Mouse (Mus musculus) midbrain, postnatal 0 days (tissue): ENCODE results near the gene Olfr1411. TPM values are rescaled to one million over a fixed set of nuclear protein-coding genes. Genes with fewer than 3 reads are reported as not detected.

Experiments
- ATAC-seq: fragments of 200-750 bp; cut with Nextera tagmentation; 2 replicates; pipeline ENCODE4 v1.8.0; 2017; ENCODE audit warnings: moderate number of reproducible peaks, mild to moderate bottlenecking, moderate TSS enrichment, moderate library complexity; ENCODE audit not compliant: low FRiP score
- DNase-seq: peaks from one replicate; pipeline ENCODE4 v3.0.0-alpha.2; 2015; ENCODE audit warnings: low spot score
- H3K27ac ChIP-seq: fragments of 300-500 bp; sonication (generic); 2 replicates; pipeline ENCODE4 v1.5.1; 2014; ENCODE audit warnings: low read depth, mild to moderate bottlenecking, low read length, mixed read lengths
- H3K27me3 ChIP-seq: fragments of 300-500 bp; sonication (generic); 2 replicates; pipeline ENCODE4 v1.6.1; 2014; ENCODE audit warnings: low read length, control low read depth, mixed read lengths; ENCODE audit not compliant: insufficient read depth
- H3K36me3 ChIP-seq: fragments of 300-500 bp; sonication (generic); 2 replicates; pipeline ENCODE4 v1.6.1; 2014; ENCODE audit warnings: low read length, control low read depth, mixed read lengths; ENCODE audit not compliant: insufficient read depth
- H3K4me1 ChIP-seq: fragments of 300-500 bp; sonication (generic); 2 replicates; pipeline ENCODE4 v1.6.1; 2014; ENCODE audit warnings: mild to moderate bottlenecking, control low read depth, antibody characterized with exemption, low read length, mixed read lengths; ENCODE audit not compliant: insufficient read depth
- H3K4me2 ChIP-seq: fragments of 300-500 bp; sonication (generic); 2 replicates; pipeline ENCODE4 v1.6.1; 2014; ENCODE audit warnings: low read depth, mild to moderate bottlenecking, low read length, mixed read lengths; ENCODE audit not compliant: poor library complexity, severe bottlenecking
- H3K4me3 ChIP-seq: fragments of 300-500 bp; sonication (generic); 2 replicates; pipeline ENCODE4 v1.5.1; 2014; ENCODE audit warnings: low read depth, mild to moderate bottlenecking, low read length, moderate library complexity
- H3K9ac ChIP-seq: fragments of 300-500 bp; sonication (generic); replicated peaks from 2 replicates; pipeline ENCODE4 v1.6.1; 2014; ENCODE audit warnings: mild to moderate bottlenecking, low read length, moderate library complexity, mixed read lengths; ENCODE audit not compliant: poor library complexity, severe bottlenecking
- H3K9me3 ChIP-seq: fragments of 300-500 bp; sonication (generic); 2 replicates; pipeline ENCODE4 v1.6.1; 2016; ENCODE audit warnings: low read length, control low read depth
- CTCF ChIP-seq: IDR thresholded peaks from 2 replicates; pipeline ENCODE4 v1.5.1; 2016; ENCODE audit warnings: antibody characterized with exemption, mild to moderate bottlenecking
- WGBS: fragments of 180-500 bp; shearing (Covaris S2); extraction: QIAGEN DNeasy Blood & Tissue Kit; methylation state at CpG from one replicate; pipeline ENCODE4 v1.1.7; 2014; 5-methylcytosine and 5-hydroxymethylcytosine counted together
- polyA plus RNA-seq: library from polyadenylated mRNA; unstranded; fragments of >200 nt; fragmentation: Nextera tagmentation; extraction: Ambion mirVana; gene quantifications from 2 replicates; pipeline ENCODE4 v1.2.1, GENCODE M21; 2015
- total RNA-seq: library from RNA; depleted of rRNA; stranded (reverse); fragments of >200 nt; gene quantifications from 2 replicates; pipeline ENCODE4 v1.2.3, GENCODE M21; 2014; rRNA removed

Gene Olfr1411
- total and polyA plus RNA-seq, 2 experiments from 2014 or later = not detected

DNA sequence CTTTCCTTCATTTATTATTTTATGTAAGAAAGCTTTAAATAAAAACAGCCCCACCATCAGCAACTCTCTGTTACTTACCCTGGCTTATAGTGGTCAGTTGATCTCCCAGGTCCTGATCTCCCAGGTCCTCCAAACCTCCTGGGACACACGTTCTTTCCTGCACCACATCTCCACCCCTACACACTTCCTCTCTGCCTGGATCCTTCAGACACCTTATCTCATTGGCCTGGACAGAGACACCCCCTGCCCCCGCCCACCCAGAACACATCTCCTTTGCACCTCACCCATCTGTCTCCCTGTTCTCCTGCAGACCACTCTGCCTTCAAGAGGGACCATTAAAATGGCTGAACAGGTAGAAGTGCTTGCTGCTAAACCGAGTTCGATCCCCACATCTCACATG is 52.8 kb downstream of the Olfr1411 start:
- H3K4me2 ChIP-seq = no peak overlapping the region
- no peak overlapping the region for H3K4me3 ChIP-seq
- no peak for ATAC-seq
- no peaks in the 10 kb centered on the region for H3K9me3 ChIP-seq
- H3K27me3 ChIP-seq = no peaks in the 10 kb centered on the region
- no peak for TF ChIP-seq CTCF
- DNase-seq = no peak
- peaks cover 5% of the 10 kb centered on the region; the same call in 1 of the 2 replicates for H3K4me1 ChIP-seq
- H3K9ac ChIP-seq = no peak overlapping the region
- H3K36me3 ChIP-seq = no peaks in the 10 kb centered on the region
- H3K27ac ChIP-seq = no peak overlapping the region
- 72% methylated on average over 4 of the region's 4 CpGs for WGBS

Other genes with a start within 250 kb of the Olfr1411 start
- 168 and 219 TPM in 2 replicates for gene Ndufa10, start 120.6 kb upstream of the Olfr1411 start, total RNA-seq
- gene Ndufa10, start 120.6 kb upstream of the Olfr1411 start, polyA plus RNA-seq = 329 and 363 TPM in 2 replicates
- gene Olfr1416, start 109.3 kb upstream of the Olfr1411 start, total RNA-seq = not detected in 2 replicates
- not detected in 2 replicates for gene Olfr1416, start 109.3 kb upstream of the Olfr1411 start, polyA plus RNA-seq
- gene Olfr1415, start 98.3 kb upstream of the Olfr1411 start, total RNA-seq = not detected in 2 replicates
- gene Olfr1415, start 98.3 kb upstream of the Olfr1411 start, polyA plus RNA-seq = not detected in 2 replicates
- gene Olfr1414, start 75.8 kb upstream of the Olfr1411 start, total RNA-seq = not detected in 2 replicates
- not detected in 2 replicates for gene Olfr1414, start 75.8 kb upstream of the Olfr1411 start, polyA plus RNA-seq
- gene Olfr1413, start 23.1 kb upstream of the Olfr1411 start, total RNA-seq = not detected in 2 replicates
- gene Olfr1413, start 23.1 kb upstream of the Olfr1411 start, polyA plus RNA-seq = not detected in 2 replicates
- gene Olfr1412, start 8.6 kb upstream of the Olfr1411 start, total RNA-seq = not detected in 2 replicates
- not detected in 2 replicates for gene Olfr1412, start 8.6 kb upstream of the Olfr1411 start, polyA plus RNA-seq
- not detected in 2 replicates for gene Olfr1410, start 11.4 kb downstream of the Olfr1411 start, total RNA-seq
- gene Olfr1410, start 11.4 kb downstream of the Olfr1411 start, polyA plus RNA-seq = not detected in 2 replicates
- not detected in 2 replicates for gene Olfr12, start 23.4 kb downstream of the Olfr1411 start, total RNA-seq
- not detected in 2 replicates for gene Olfr12, start 23.4 kb downstream of the Olfr1411 start, polyA plus RNA-seq
- 182 and 297 TPM in 2 replicates for gene Cops9, start 47.6 kb downstream of the Olfr1411 start, total RNA-seq
- 598 and 604 TPM in 2 replicates for gene Cops9, start 47.6 kb downstream of the Olfr1411 start, polyA plus RNA-seq
- gene Otos, start 54.4 kb downstream of the Olfr1411 start, total RNA-seq = not detected in 2 replicates
- 0.69 and 0.96 TPM in 2 replicates for gene Otos, start 54.4 kb downstream of the Olfr1411 start, polyA plus RNA-seq
- 151 and 208 TPM in 2 replicates for gene Gpc1, start 237.2 kb downstream of the Olfr1411 start, total RNA-seq
- 51.8 and 53.3 TPM in 2 replicates for gene Gpc1, start 237.2 kb downstream of the Olfr1411 start, polyA plus RNA-seq